Mouse (Mus musculus) forebrain, embryonic 12.5 days (tissue): ENCODE measurements around the gene Prss34. TPM values are rescaled to one million over a fixed set of nuclear protein-coding genes. Genes with fewer than 3 reads are reported as not detected.

Experiments
- ATAC-seq: fragments of 200-750 bp; cut with Nextera tagmentation; 2 replicates; pipeline ENCODE4 v1.8.0; 2017; ENCODE audit warnings: moderate TSS enrichment; ENCODE audit not compliant: low FRiP score
- H3K27ac ChIP-seq: fragments of 300-500 bp; sonication (generic); 2 replicates; pipeline ENCODE4 v1.5.1; 2016; ENCODE audit warnings: mild to moderate bottlenecking
- H3K27me3 ChIP-seq: fragments of 300-500 bp; sonication (generic); 2 replicates; pipeline ENCODE4 v1.6.1; 2016; ENCODE audit warnings: mild to moderate bottlenecking
- H3K36me3 ChIP-seq: fragments of 300-500 bp; sonication (generic); replicated peaks from 2 replicates; pipeline ENCODE4 v1.6.1; 2016; ENCODE audit warnings: mild to moderate bottlenecking
- H3K4me1 ChIP-seq: fragments of 300-500 bp; sonication (generic); 2 replicates; pipeline ENCODE4 v1.6.1; 2016
- H3K4me2 ChIP-seq: fragments of 300-500 bp; sonication (generic); 2 replicates; pipeline ENCODE4 v1.6.1; 2016; ENCODE audit warnings: mild to moderate bottlenecking, moderate library complexity
- H3K4me3 ChIP-seq: fragments of 300-500 bp; sonication (generic); replicated peaks from 2 replicates; pipeline ENCODE4 v1.5.1; 2016; ENCODE audit warnings: mild to moderate bottlenecking
- H3K9ac ChIP-seq: fragments of 300-500 bp; sonication (generic); 2 replicates; pipeline ENCODE4 v1.6.1; 2016; ENCODE audit warnings: mild to moderate bottlenecking
- H3K9me3 ChIP-seq: fragments of 300-500 bp; sonication (generic); 2 replicates; pipeline ENCODE4 v1.6.1; 2016
- WGBS: fragments of 180-500 bp; shearing (Covaris S2); methylation state at CpG from one replicate; pipeline ENCODE4 v1.1.7; 2016; 5-methylcytosine and 5-hydroxymethylcytosine counted together
- polyA plus RNA-seq: library from polyadenylated mRNA; unstranded; fragments of >200 nt; fragmentation: Nextera tagmentation; extraction: Ambion mirVana; gene quantifications from 2 replicates; pipeline ENCODE4 v1.2.1, GENCODE M21; 2016

Prss34 gene
- polyA plus RNA-seq, 1 experiment from 2014 or later, result not detected

GRCm38 (mm10) chr17:25322930-25323329 is 24.7 kb downstream of the Prss34 start:
- Histone ChIP-seq H3K27ac (no peak overlapping the region), H3K4me1 (no peaks in the 10 kb centered on the region), H3K36me3 (no peaks in the 10 kb centered on the region), H3K4me2 (no peak overlapping the region), H3K9me3 (no peaks in the 10 kb centered on the region), H3K9ac (no peak overlapping the region), H3K4me3 (no peak overlapping the region), H3K27me3 (peaks cover 20% of the 10 kb centered on the region; the same call in 1 of the 2 replicates)
- no peak for ATAC-seq
- WGBS, result 18% methylated on average over 2 of the region's 2 CpGs

- Histone ChIP-seq H3K27me3 (peaks cover 40% of the 10 kb centered on the region), H3K9ac (no peak overlapping the region), H3K9me3 (no peaks in the 10 kb centered on the region), H3K4me3 (no peak overlapping the region), H3K4me1 (no peaks in the 10 kb centered on the region), H3K27ac (no peak overlapping the region), H3K4me2 (no peak overlapping the region), H3K36me3 (no peaks in the 10 kb centered on the region)
- ATAC-seq, result no peak
- WGBS, result 80% methylated on average over 9 of the region's 9 CpGs
Measured at GRCm38 (mm10) chr17:25332321-25332720, 34.1 kb downstream of the Prss34 start.

- H3K4me1 ChIP-seq, result no peaks in the 10 kb centered on the region
- H3K36me3 ChIP-seq, result no peaks in the 10 kb centered on the region
- H3K4me3 ChIP-seq, result no peak overlapping the region
- no peak overlapping the region for H3K9ac ChIP-seq
- ATAC-seq, result no peak
- H3K27me3 ChIP-seq, result peaks cover 33% of the 10 kb centered on the region
- WGBS, result 2% methylated on average over 8 of the region's 8 CpGs
- H3K4me2 ChIP-seq, result no peak overlapping the region
- no peaks in the 10 kb centered on the region for H3K9me3 ChIP-seq
- no peak overlapping the region for H3K27ac ChIP-seq
Measured at GRCm38 (mm10) chr17:25333943-25334342, 35.7 kb downstream of the Prss34 start.

GRCm38 (mm10) chr17:25338218-25338617 is 40.0 kb downstream of the Prss34 start:
- Histone ChIP-seq H3K4me3 (no peak overlapping the region), H3K4me2 (no peak overlapping the region), H3K4me1 (no peaks in the 10 kb centered on the region), H3K27ac (no peak overlapping the region), H3K9me3 (no peaks in the 10 kb centered on the region), H3K36me3 (no peaks in the 10 kb centered on the region), H3K27me3 (peaks cover 11% of the 10 kb centered on the region), H3K9ac (no peak overlapping the region)
- ATAC-seq, result no peak
- 78% methylated on average over 4 of the region's 4 CpGs for WGBS

- no peak overlapping the region for H3K9ac ChIP-seq
- no peak overlapping the region for H3K4me2 ChIP-seq
- H3K27ac ChIP-seq, result no peak overlapping the region
- no peaks in the 10 kb centered on the region for H3K9me3 ChIP-seq
- WGBS, result 83% methylated on average over 6 of the region's 6 CpGs
- no peak overlapping the region for H3K4me3 ChIP-seq
- H3K4me1 ChIP-seq, result no peaks in the 10 kb centered on the region
- H3K27me3 ChIP-seq, result no peaks in the 10 kb centered on the region; the same call in 1 of the 2 replicates
- H3K36me3 ChIP-seq, result no peaks in the 10 kb centered on the region
- no peak for ATAC-seq
Measured at GRCm38 (mm10) chr17:25340003-25340402, 41.8 kb downstream of the Prss34 start.

GRCm38 (mm10) chr17:25341490-25341889 is 43.3 kb downstream of the Prss34 start:
- Histone ChIP-seq H3K27ac (no peak overlapping the region), H3K4me3 (no peak overlapping the region), H3K9ac (no peak overlapping the region), H3K9me3 (no peaks in the 10 kb centered on the region), H3K4me2 (no peak overlapping the region), H3K27me3 (no peaks in the 10 kb centered on the region; the same call in 1 of the 2 replicates), H3K36me3 (no peaks in the 10 kb centered on the region), H3K4me1 (no peaks in the 10 kb centered on the region)
- 56% methylated on average over 3 of the region's 3 CpGs for WGBS
- no peak for ATAC-seq

- no peak within 1 kb of the TSS for H3K4me2 ChIP-seq
- no peak within 1 kb of the TSS for H3K4me3 ChIP-seq
- ATAC-seq, result no peak
- H3K27me3 ChIP-seq, result 0 out of 2 replicates have a peak, but pooled peaks cover 3% of the 10 kb centered on the region
- H3K9ac ChIP-seq, result no peak within 1 kb of the TSS
- 89% methylated on average over 4 of the region's 4 CpGs for WGBS
- no peaks in the 10 kb centered on the region for H3K4me1 ChIP-seq
- H3K9me3 ChIP-seq, result no peaks in the 10 kb centered on the region
- H3K27ac ChIP-seq, result no peak within 1 kb of the TSS
- no peaks in the 10 kb centered on the region for H3K36me3 ChIP-seq
Measured at GRCm38 (mm10) chr17:25345462-25345861, 47.3 kb downstream of the Prss34 start, which contains the start of gene Tpsab1. Gene Tpsab1 (minus strand): TSS chr17:25345562.

Other genes with a start within 250 kb of the Prss34 start
- gene Tmem204, start 214.8 kb upstream of the Prss34 start, polyA plus RNA-seq, result 8.2 and 9.1 TPM in 2 replicates
- 42.4 and 47.5 TPM in 2 replicates for gene Telo2, start 182.4 kb upstream of the Prss34 start, polyA plus RNA-seq
- gene Ptx4, start 177.6 kb upstream of the Prss34 start, polyA plus RNA-seq, result 0.18 TPM in 1 of 2 replicates, not detected in the other
- gene Clcn7, start 165.0 kb upstream of the Prss34 start, polyA plus RNA-seq, result 23.9 and 26.1 TPM in 2 replicates
- not detected in 2 replicates for gene Ccdc154, start 135.9 kb upstream of the Prss34 start, polyA plus RNA-seq
- gene Gm38655, start 122.9 kb upstream of the Prss34 start, polyA plus RNA-seq, result not detected in 2 replicates
- gene BC003965, start 113.8 kb upstream of the Prss34 start, polyA plus RNA-seq, result 36.2 and 37.3 TPM in 2 replicates
- 10.0 and 11.3 TPM in 2 replicates for gene Unkl, start 110.0 kb upstream of the Prss34 start, polyA plus RNA-seq
- 60.1 and 64.4 TPM in 2 replicates for gene Gnptg, start 58.3 kb upstream of the Prss34 start, polyA plus RNA-seq
- 61.0 and 64.2 TPM in 2 replicates for gene Tsr3, start 58.2 kb upstream of the Prss34 start, polyA plus RNA-seq
- gene Baiap3, start 42.0 kb upstream of the Prss34 start, polyA plus RNA-seq, result 2.9 and 3.8 TPM in 2 replicates
- gene Ube2i, start 23.8 kb upstream of the Prss34 start, polyA plus RNA-seq, result 849 and 866 TPM in 2 replicates
- not detected in 2 replicates for gene Prss28, start 10.3 kb downstream of the Prss34 start, polyA plus RNA-seq
- not detected in 2 replicates for gene Prss29, start 20.3 kb downstream of the Prss34 start, polyA plus RNA-seq
- gene Tpsab1, start 47.2 kb downstream of the Prss34 start, polyA plus RNA-seq, result not detected in 2 replicates
- gene Tpsb2, start 67.9 kb downstream of the Prss34 start, polyA plus RNA-seq, result not detected in 2 replicates
- gene Tpsg1, start 70.9 kb downstream of the Prss34 start, polyA plus RNA-seq, result 0.29 and 0.45 TPM in 2 replicates
- 7.8 and 7.9 TPM in 2 replicates for gene Cacna1h, start 135.4 kb downstream of the Prss34 start, polyA plus RNA-seq
- 0.19 and 0.31 TPM in 2 replicates for gene Tekt4, start 156.2 kb downstream of the Prss34 start, polyA plus RNA-seq
- gene Sstr5, start 198.9 kb downstream of the Prss34 start, polyA plus RNA-seq, result 0.10 TPM in 1 of 2 replicates, not detected in the other